Mouse (Mus musculus) natural killer cell, adult 2 months (primary cell): Measurements from ENCODE around the gene Golga2.

Experiments used
- DNase-seq, 2 experiments: peaks; one replicate each; pipeline ENCODE4 v3.0.0; 2022; ENCODE audit warnings: low spot score in 2 of 2

Golga2 gene

GRCm38 (mm10) chr2:32343351-32343671 is 56.1 kb downstream of the Golga2 start:
- DNase-seq: no peak

- DNase-seq: no peak
Observed at GRCm38 (mm10) chr2:32344056-32344455, 56.9 kb downstream of the Golga2 start.

- DNase-seq: no peak
Observed at GRCm38 (mm10) chr2:32344598-32345321, 57.6 kb downstream of the Golga2 start.

GRCm38 (mm10) chr2:32347019-32347418 is 59.8 kb downstream of the Golga2 start:
- no peak for DNase-seq

GRCm38 (mm10) chr2:32348311-32348710 is 61.1 kb downstream of the Golga2 start:
- DNase-seq: no peak

GRCm38 (mm10) chr2:32349625-32350255 is 62.6 kb downstream of the Golga2 start:
- DNase-seq: no peak

GRCm38 (mm10) chr2:32350471-32351051 is 63.4 kb downstream of the Golga2 start:
- DNase-seq: no peak

GRCm38 (mm10) chr2:32351471-32351961 is 64.3 kb downstream of the Golga2 start:
- DNase-seq: no peak

- DNase-seq: peak in 1 of 2 experiments; percentile 18
Observed at GRCm38 (mm10) chr2:32352151-32353006, 65.2 kb downstream of the Golga2 start, which contains the start of gene Ciz1. Gene Ciz1, plus strand, starts transcription at chr2:32352327.

GRCm38 (mm10) chr2:32353007-32353542 is 65.9 kb downstream of the Golga2 start, which contains the start of gene Dnm1:
Gene Dnm1, minus strand, starts transcription at chr2:32353338.
- DNase-seq: peak; percentile 78 to 87

- DNase-seq: no peak
Observed at GRCm38 (mm10) chr2:32353836-32354235, 66.7 kb downstream of the Golga2 start.

- no peak for DNase-seq
Observed at GRCm38 (mm10) chr2:32354336-32354895, 67.2 kb downstream of the Golga2 start.

GRCm38 (mm10) chr2:32356216-32356615 is 69.0 kb downstream of the Golga2 start:
- no peak for DNase-seq
